Mouse (Mus musculus) spleen, adult 2 months (tissue): Measurements from ENCODE around the gene Apaf1. TPM values are rescaled to one million over a fixed set of nuclear protein-coding genes. Genes with fewer than 3 reads are reported as not detected.

Source experiments
- DNase-seq, 2 experiments: peaks; one replicate each; pipeline versions ENCODE4 v3.0.0 to v3.0.0-alpha.2; 2012 to 2021; ENCODE audit warnings: low spot score in 2 of 2, low read depth in 1 of 2
- H3K27ac ChIP-seq: fragments of 200-500 bp; 2 replicates; pipeline ENCODE4 v1.5.1; 2012; ENCODE audit warnings: low read length, inconsistent platforms; ENCODE audit not compliant: insufficient read depth
- H3K27me3 ChIP-seq: fragments of 200-500 bp; 2 replicates; pipeline ENCODE4 v1.6.1; 2012; ENCODE audit warnings: mild to moderate bottlenecking, moderate library complexity, low read length, inconsistent platforms; ENCODE audit not compliant: control insufficient read depth, insufficient read depth
- H3K36me3 ChIP-seq: fragments of 200-500 bp; 2 replicates; pipeline ENCODE4 v1.6.1; 2012; ENCODE audit warnings: mild to moderate bottlenecking, low read length, inconsistent platforms; ENCODE audit not compliant: control insufficient read depth, insufficient read depth
- H3K4me1 ChIP-seq: fragments of 200-500 bp; 2 replicates; pipeline ENCODE4 v1.6.1; 2011; ENCODE audit warnings: inconsistent platforms; ENCODE audit not compliant: control insufficient read depth, insufficient read depth, insufficient read length
- H3K4me3 ChIP-seq: fragments of 200-500 bp; 2 replicates; pipeline ENCODE4 v1.5.1; 2011; ENCODE audit warnings: mild to moderate bottlenecking, inconsistent platforms; ENCODE audit not compliant: insufficient read depth, insufficient read length; ENCODE audit errors: extremely low read depth
- CTCF ChIP-seq: fragments of 200-500 bp; IDR thresholded peaks from 2 replicates; pipeline ENCODE4 v1.5.1; 2011; ENCODE audit warnings: mild to moderate bottlenecking, inconsistent platforms; ENCODE audit not compliant: insufficient read depth, insufficient read length, insufficient replicate concordance; ENCODE audit errors: extremely low read depth
- POLR2A ChIP-seq: fragments of 200-500 bp; IDR thresholded peaks from 2 replicates; pipeline ENCODE4 v1.6.1; 2011; ENCODE audit warnings: low read depth, low read length, inconsistent platforms
- WGBS: fragments of 180-500 bp; shearing (Covaris S2); methylation state at CpG from one replicate; pipeline ENCODE4 v1.1.7; 2018; 5-methylcytosine and 5-hydroxymethylcytosine counted together
- polyA plus RNA-seq: library from polyadenylated mRNA; depleted of rRNA; stranded (reverse); fragments of >200 nt; gene quantifications from 2 replicates; pipeline ENCODE4 v1.2.3, GENCODE M21; 2012

The Apaf1 gene
- polyA plus RNA-seq, 1 experiment, result 6.5 TPM

DNA sequence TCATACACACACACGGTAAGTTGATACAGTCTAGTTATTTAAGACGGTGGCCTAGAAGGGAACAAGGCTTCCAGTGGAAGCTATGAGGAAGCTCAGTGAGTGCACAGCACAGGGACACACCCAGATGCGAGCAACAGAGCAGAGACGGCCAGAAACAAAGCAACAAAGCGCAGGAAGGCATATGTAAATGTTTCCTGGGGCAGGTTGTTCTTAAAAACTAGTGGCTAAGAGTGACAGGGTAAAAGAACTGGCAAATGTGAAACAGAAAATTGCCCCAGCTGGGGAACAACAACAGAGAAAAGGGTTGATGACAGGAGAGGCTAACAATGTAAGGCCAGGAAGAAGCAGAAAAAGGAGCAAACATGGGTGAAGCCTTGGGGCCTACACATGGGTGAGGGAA lies 54.6 kb downstream of the Apaf1 start:
- Histone ChIP-seq H3K4me3 (no peak overlapping the region), H3K27ac (peak overlapping the region; percentile 83), H3K4me1 (peaks cover 4% of the 10 kb centered on the region), H3K36me3 (peaks cover 7% of the 10 kb centered on the region), H3K27me3 (no peaks in the 10 kb centered on the region)
- peak; percentile 39 to 43 for DNase-seq
- no peak for TF ChIP-seq POLR2A
- TF ChIP-seq CTCF, result no peak
- 51% methylated on average over 5 of the region's 5 CpGs for WGBS

DNA sequence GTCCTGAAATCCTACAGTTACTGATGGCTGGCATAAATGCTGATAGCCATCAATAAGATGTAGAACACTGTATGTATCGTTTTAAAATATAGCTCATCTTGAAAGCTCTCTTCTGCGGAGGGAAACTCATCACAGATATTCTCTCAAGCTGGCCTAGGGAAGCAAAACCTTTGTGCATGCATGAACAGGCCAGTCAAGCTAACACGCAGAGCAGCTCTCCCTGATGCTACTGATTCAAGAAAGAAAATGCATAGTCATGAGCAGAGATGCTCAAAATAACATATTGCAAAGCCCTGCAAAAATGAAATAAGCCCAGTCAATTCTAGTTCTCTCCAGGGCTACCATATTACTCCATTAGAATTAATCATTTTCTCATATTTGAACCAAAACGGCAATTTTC lies 55.1 kb downstream of the Apaf1 start:
- peak in 1 of 2 experiments; percentile 8 for DNase-seq
- Histone ChIP-seq H3K27me3 (no peaks in the 10 kb centered on the region), H3K4me1 (peaks cover 4% of the 10 kb centered on the region), H3K36me3 (peaks cover 7% of the 10 kb centered on the region), H3K27ac (peak overlapping the region; percentile 22), H3K4me3 (no peak overlapping the region)
- no peak for TF ChIP-seq CTCF
- no peak for TF ChIP-seq POLR2A
- 67% methylated on average over 4 of the region's 4 CpGs for WGBS

DNA sequence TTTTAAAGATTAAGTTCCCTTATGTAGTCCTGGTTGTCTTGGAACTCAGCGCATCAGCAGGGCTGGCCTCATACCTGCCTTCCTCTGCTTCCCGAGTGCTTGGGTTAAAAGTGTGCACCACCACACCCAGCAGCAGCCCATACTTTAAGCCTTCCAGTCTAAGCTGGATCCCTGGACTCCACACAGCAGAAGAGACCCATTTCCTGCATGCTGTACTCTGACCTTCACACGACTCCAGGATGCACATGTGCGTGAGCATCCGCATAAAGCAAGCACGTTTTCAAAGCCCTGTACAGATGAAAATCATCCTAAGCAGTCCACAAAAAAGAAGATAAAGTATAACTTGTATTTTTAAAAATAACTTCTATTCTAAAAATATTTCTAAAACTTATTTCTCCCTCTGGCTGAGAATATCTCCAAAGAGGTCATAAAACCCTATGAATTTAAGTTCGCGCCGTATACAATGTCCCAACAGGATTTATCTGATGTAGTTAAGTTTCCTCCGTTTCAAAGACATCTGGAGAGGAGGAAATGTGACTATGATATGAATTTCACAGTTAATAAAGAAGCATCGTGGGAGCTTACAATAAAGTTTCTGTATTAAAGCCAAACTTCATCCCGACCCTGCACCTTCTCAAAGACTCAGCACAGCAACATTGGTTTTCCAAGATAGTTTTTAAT lies 76.6 kb downstream of the Apaf1 start:
- Histone ChIP-seq H3K4me1 (peaks cover 5% of the 10 kb centered on the region; the same call in 1 of the 2 replicates), H3K36me3 (peaks cover 8% of the 10 kb centered on the region), H3K27me3 (no peaks in the 10 kb centered on the region), H3K4me3 (no peak overlapping the region), H3K27ac (no peak overlapping the region)
- WGBS, result 91% methylated on average over 12 of the region's 12 CpGs
- DNase-seq, result no peak
- TF ChIP-seq CTCF, result no peak
- TF ChIP-seq POLR2A, result no peak

DNA sequence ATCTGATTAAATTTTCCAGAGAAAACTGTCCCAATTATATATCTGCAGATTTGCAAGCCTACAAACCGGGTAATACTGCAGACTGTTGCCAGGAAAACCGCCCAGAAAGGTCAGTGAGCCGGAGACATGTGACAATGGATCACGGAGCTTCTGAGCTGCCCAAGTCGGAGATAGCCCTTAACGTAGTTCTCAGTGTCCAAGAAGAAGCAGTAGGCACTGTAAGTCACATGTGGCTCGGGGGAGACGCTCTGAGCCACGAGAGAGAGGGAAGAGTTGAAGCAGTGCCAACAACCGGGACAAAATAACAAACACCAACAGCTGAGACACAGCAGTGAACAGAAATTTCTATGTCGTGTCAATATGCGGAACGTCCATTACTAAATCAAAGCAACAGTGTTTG lies 81.1 kb downstream of the Apaf1 start:
- no peak for TF ChIP-seq POLR2A
- no peak overlapping the region for H3K27ac ChIP-seq
- 92% methylated on average over 13 of the region's 13 CpGs for WGBS
- H3K27me3 ChIP-seq, result no peaks in the 10 kb centered on the region
- H3K36me3 ChIP-seq, result peaks cover 10% of the 10 kb centered on the region
- no peak for DNase-seq
- peaks cover 5% of the 10 kb centered on the region; the same call in 1 of the 2 replicates for H3K4me1 ChIP-seq
- no peak overlapping the region for H3K4me3 ChIP-seq

DNA sequence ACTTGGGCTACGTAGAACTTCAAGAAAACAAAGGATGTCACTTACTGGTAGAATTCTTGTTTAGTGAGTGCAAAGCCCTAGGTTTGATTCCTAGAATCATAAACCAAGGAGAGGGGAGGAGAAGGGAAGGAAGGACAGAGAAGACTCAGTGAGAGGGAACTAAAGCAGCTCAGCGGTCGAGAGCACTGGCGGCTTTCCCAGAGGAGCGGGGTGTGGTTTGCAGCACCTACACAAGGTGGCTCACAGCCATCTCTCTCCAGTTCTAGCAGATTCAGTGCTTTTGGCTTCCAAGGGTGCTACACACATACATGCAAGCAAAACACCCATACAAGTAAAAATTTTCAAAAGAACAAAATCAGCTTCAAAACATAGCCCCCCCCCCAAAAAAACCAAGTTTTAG lies 82.7 kb downstream of the Apaf1 start:
- H3K4me1 ChIP-seq, result peaks cover 5% of the 10 kb centered on the region; the same call in 1 of the 2 replicates
- H3K27ac ChIP-seq, result no peak overlapping the region
- WGBS, result 88% methylated on average over 5 of the region's 5 CpGs
- H3K4me3 ChIP-seq, result no peak overlapping the region
- DNase-seq, result no peak
- TF ChIP-seq POLR2A (no peak), CTCF (no peak)
- H3K27me3 ChIP-seq, result no peaks in the 10 kb centered on the region
- peaks cover 16% of the 10 kb centered on the region for H3K36me3 ChIP-seq

DNA sequence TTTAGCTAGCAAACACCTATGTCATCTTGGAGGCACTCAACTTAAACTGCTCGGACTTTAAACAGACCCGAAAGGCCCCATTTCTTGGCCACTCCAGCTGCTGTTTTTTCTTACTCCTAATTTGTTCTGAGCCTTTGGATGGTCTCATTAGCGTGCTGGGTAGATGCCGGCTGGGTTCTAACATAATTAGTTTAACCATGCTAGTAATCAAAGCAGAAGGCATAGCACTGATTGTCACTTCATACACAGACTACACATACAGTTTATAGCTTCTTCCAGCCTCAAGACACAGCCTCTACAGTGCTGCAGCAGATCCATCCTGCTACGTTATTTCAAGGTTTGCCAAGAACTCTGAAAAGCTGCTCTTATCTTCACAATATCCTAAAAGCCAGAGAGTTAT lies 88.7 kb downstream of the Apaf1 start:
- DNase-seq, result no peak
- TF ChIP-seq CTCF (no peak), POLR2A (no peak)
- no peak overlapping the region for H3K27ac ChIP-seq
- no peak overlapping the region for H3K4me3 ChIP-seq
- no peaks in the 10 kb centered on the region for H3K27me3 ChIP-seq
- peaks cover 16% of the 10 kb centered on the region for H3K36me3 ChIP-seq
- 95% methylated on average over 5 of the region's 5 CpGs for WGBS
- H3K4me1 ChIP-seq, result no peaks in the 10 kb centered on the region

DNA sequence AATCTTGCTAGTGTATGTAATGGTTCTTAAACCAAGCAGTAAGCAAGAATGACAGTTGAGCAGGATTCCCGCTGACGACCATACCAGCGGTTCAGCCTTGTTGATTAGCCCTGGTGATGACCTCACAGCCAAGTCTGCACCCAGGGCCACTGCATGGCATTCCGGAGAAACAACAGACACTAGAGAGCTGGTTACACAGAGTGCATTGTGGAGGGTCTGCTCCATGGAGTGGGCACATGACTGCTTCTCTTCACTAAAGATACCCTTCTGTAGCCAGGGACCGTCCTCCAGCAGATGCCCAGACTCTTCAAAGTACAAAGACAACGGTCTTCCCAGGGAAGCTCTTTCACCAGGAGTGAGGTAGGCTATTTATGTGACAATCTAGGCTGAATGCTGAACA lies 90.3 kb downstream of the Apaf1 start:
- Histone ChIP-seq H3K4me1 (no peaks in the 10 kb centered on the region), H3K27me3 (no peaks in the 10 kb centered on the region), H3K36me3 (peaks cover 16% of the 10 kb centered on the region), H3K27ac (no peak overlapping the region), H3K4me3 (no peak overlapping the region)
- no peak for TF ChIP-seq POLR2A
- TF ChIP-seq CTCF, result no peak
- no peak for DNase-seq
- 96% methylated on average over 6 of the region's 6 CpGs for WGBS
